ENCODE assay signal across 7 mouse cellular contexts in genomic region chr1:154117688-154118373, GRCm38 (mm10).
DNase-seq lines count a peak whose midpoint lies in the region; ATAC-seq lines count a peak whose summit lies in the region.

No protein-coding gene starts in this region.

- DNase-seq in adrenal gland, postnatal 10 days = peak; percentile 73
- peak; percentile 27 for DNase-seq in embryo, embryonic 9.5 days (ENCODE audit: extremely low spot score)
- DNase-seq in heart, adult 8-10 months (ENCODE audit: low spot score) = peak; percentile 74
- DNase-seq in kidney, adult 18-20 months = peak; percentile 69
- peak; percentile 66 to 67 for DNase-seq in spleen, postnatal 36 days (ENCODE audit: low spot score in 2 of 2)

- H3K9me3 ChIP-seq in limb, embryonic 15.5 days = no peaks in the 10 kb centered on the region
- no peaks in the 10 kb centered on the region for H3K9me3 ChIP-seq in midbrain, embryonic 16.5 days (replicated peaks; ENCODE audit: control insufficient read depth, low read length, poor library complexity, severe bottlenecking)

- H3K27ac ChIP-seq in limb, embryonic 15.5 days = peak overlapping the region; percentile 48
- H3K27ac ChIP-seq in midbrain, embryonic 16.5 days (ENCODE audit: low read length) = 0 out of 2 replicates have a peak overlapping the region, but pooled peaks have one; percentile 19

- H3K4me1 ChIP-seq in limb, embryonic 15.5 days = peaks cover 33% of the 10 kb centered on the region
- H3K4me1 ChIP-seq in midbrain, embryonic 16.5 days (ENCODE audit: control insufficient read depth, insufficient read depth, low read length) = peaks cover 3% of the 10 kb centered on the region; the same call in 1 of the 2 replicates

- 0 out of 2 replicates have a peak overlapping the region, but pooled peaks have one; percentile 1 for H3K4me3 ChIP-seq in limb, embryonic 15.5 days
- H3K4me3 ChIP-seq in midbrain, embryonic 16.5 days (ENCODE audit: low read depth, low read length) = no peak overlapping the region

- peak overlapping the region; percentile 34 for H3K4me2 ChIP-seq in limb, embryonic 15.5 days
- peak overlapping the region; percentile 37 for H3K4me2 ChIP-seq in midbrain, embryonic 16.5 days (ENCODE audit: low read length)

- H3K27me3 ChIP-seq in limb, embryonic 15.5 days = no peaks in the 10 kb centered on the region
- no peaks in the 10 kb centered on the region for H3K27me3 ChIP-seq in midbrain, embryonic 16.5 days (ENCODE audit: control insufficient read depth, insufficient read depth, low read depth, low read length)

- H3K9ac ChIP-seq in limb, embryonic 15.5 days = no peak overlapping the region
- H3K9ac ChIP-seq in midbrain, embryonic 16.5 days (ENCODE audit: low read depth, low read length) = no peak overlapping the region

- no peak for ATAC-seq in limb, embryonic 15.5 days (ENCODE audit: insufficient number of reproducible peaks, low FRiP score, low TSS enrichment, low read depth)
- ATAC-seq in midbrain, embryonic 16.5 days = no peak

- H3K36me3 ChIP-seq in limb, embryonic 15.5 days = no peaks in the 10 kb centered on the region
- H3K36me3 ChIP-seq in midbrain, embryonic 16.5 days (ENCODE audit: control insufficient read depth, insufficient read depth, low read length) = no peaks in the 10 kb centered on the region

- 22% methylated on average over 20 of the region's 20 CpGs for WGBS in limb, embryonic 15.5 days
- WGBS in midbrain, embryonic 16.5 days = 45% methylated on average over 20 of the region's 20 CpGs
